ENCODE assay signal across 9 mouse cellular contexts in the genomic region with DNA sequence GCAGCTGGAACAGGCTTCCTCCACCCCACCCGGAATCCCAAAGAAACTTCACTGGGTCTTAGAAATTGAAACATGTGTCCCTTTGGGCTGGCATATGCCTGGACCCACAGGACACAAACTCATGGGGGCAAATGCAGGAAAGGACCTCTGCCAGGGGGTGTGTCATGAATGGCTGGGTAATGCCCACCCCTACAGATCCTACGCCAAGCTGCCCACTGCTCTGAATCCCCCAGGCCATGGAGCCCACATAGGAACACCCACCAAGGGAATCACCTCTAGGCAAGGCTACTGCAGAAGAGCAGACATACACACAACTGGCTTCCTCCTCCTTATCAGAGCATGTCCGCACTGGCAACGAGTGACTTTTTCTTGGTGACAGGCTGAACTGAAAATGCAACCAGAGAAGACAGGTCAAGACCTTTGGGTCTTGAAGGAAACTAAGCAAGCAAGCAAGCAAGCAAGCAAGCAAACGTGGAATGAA. TPM values are rescaled to one million over a fixed set of nuclear protein-coding genes. Genes with fewer than 3 reads are reported as not detected.
DNase-seq lines count a peak whose midpoint lies in the region; ATAC-seq lines count a peak whose summit lies in the region.
"Had no signal": no experiment of that assay in that cellular context is flagged by ENCODE, and none has a peak within 500 bp of the region (broad histone marks: within the 10 kb centered on the region; RNA-seq: fewer than 3 reads in every experiment).

No protein-coding gene starts in this region.

- WGBS in heart, embryonic 12.5 days: 55% methylated on average over 5 of the region's 5 CpGs
- WGBS in limb, embryonic 10.5 days: 78% methylated on average over 5 of the region's 5 CpGs

- no peak overlapping the region for H3K27ac ChIP-seq in heart, embryonic 12.5 days (ENCODE audit: poor library complexity, severe bottlenecking)
- H3K27ac ChIP-seq in limb, embryonic 10.5 days: no peak overlapping the region
- H3K27ac ChIP-seq: embryonic facial prominence, embryonic 13.5 days had no signal

- no peaks in the 10 kb centered on the region for H3K9me3 ChIP-seq in heart, embryonic 12.5 days (replicated peaks)
- H3K9me3 ChIP-seq in limb, embryonic 10.5 days (replicated peaks): no peaks in the 10 kb centered on the region
- H3K9me3 ChIP-seq: embryonic facial prominence, embryonic 13.5 days had no signal

- no peak overlapping the region for H3K4me3 ChIP-seq in heart, embryonic 12.5 days
- H3K4me3 ChIP-seq in limb, embryonic 10.5 days: no peak overlapping the region
- H3K4me3 ChIP-seq: embryonic facial prominence, embryonic 13.5 days had no signal

- no peak overlapping the region for H3K4me2 ChIP-seq in heart, embryonic 12.5 days

- H3K4me1 ChIP-seq in heart, embryonic 12.5 days (replicated peaks): no peaks in the 10 kb centered on the region
- peaks cover 7% of the 10 kb centered on the region for H3K4me1 ChIP-seq in limb, embryonic 10.5 days
- H3K4me1 ChIP-seq: embryonic facial prominence, embryonic 13.5 days had no signal

- DNase-seq in heart, adult 9 months (ENCODE audit: low spot score in 2 of 2): peak; percentile 5 to 25
- DNase-seq in 416B (ENCODE audit: low read depth) (peak; percentile 51), liver (no peak)
- peak; percentile 45 for DNase-seq in c-Kit-positive CD71-positive TER-119-positive erythroid progenitor cells, embryonic 14.5 days (ENCODE audit: low spot score)
- peak; percentile 16 for DNase-seq in heart, postnatal 4 days
- DNase-seq in testis, postnatal 10 days (ENCODE audit: low spot score): peak; percentile 49
- DNase-seq in limb, embryonic 10.5 days (ENCODE audit: low spot score): no peak

- no peaks in the 10 kb centered on the region for H3K36me3 ChIP-seq in heart, embryonic 12.5 days
- H3K36me3 ChIP-seq in limb, embryonic 10.5 days: no peaks in the 10 kb centered on the region
- H3K36me3 ChIP-seq: embryonic facial prominence, embryonic 13.5 days had no signal

- no peak overlapping the region for H3K9ac ChIP-seq in heart, embryonic 12.5 days
- H3K9ac ChIP-seq: embryonic facial prominence, embryonic 13.5 days had no signal

- no peak for ATAC-seq in heart, embryonic 12.5 days (ENCODE audit: insufficient number of reproducible peaks, low FRiP score)

- H3K27me3 ChIP-seq in heart, embryonic 12.5 days (replicated peaks): peaks cover 23% of the 10 kb centered on the region
- peaks cover 10% of the 10 kb centered on the region; the same call in 1 of the 2 replicates for H3K27me3 ChIP-seq in limb, embryonic 10.5 days (ENCODE audit: low read depth, poor library complexity, severe bottlenecking)

RNA-seq across cellular contexts. Expression of gene Ezh2, which starts 54.4 kb away (rescaled TPM):
- 69.7 and 70.0 TPM in 2 replicates for polyA plus RNA-seq in heart, embryonic 12.5 days (2016; fragmentation: Nextera tagmentation; extraction: Ambion mirVana)
- total RNA-seq in heart, postnatal 4 days (2021): 10 to 100 TPM; 73.5 to 81.2 TPM
- polyA plus RNA-seq in limb, embryonic 10.5 days (2016; fragmentation: Nextera tagmentation; extraction: Ambion mirVana): 150 and 171 TPM in 2 replicates

Comparison
In these comparisons a context has a peak if more than half of its experiments do, and no peak if none do; other contexts are left out.
1. DNase-seq: peak in heart, adult 9 months (2 of 2), 416B (single experiment), c-Kit-positive CD71-positive TER-119-positive erythroid progenitor cells, embryonic 14.5 days (single experiment), heart, postnatal 4 days (single experiment) and testis, postnatal 10 days (single experiment); none in limb, embryonic 10.5 days (single experiment) and liver (single experiment).